Mouse (Mus musculus): ENCODE measurements around the gene Pex14. TPM values are rescaled to one million over a fixed set of nuclear protein-coding genes. Genes with fewer than 3 reads are reported as not detected.
A peak's percentile ranks its signal among the peaks of the same experiment; 100 is the strongest.

The Pex14 gene
- polyA plus RNA-seq, 1 experiment: 12.4 TPM

DNA sequence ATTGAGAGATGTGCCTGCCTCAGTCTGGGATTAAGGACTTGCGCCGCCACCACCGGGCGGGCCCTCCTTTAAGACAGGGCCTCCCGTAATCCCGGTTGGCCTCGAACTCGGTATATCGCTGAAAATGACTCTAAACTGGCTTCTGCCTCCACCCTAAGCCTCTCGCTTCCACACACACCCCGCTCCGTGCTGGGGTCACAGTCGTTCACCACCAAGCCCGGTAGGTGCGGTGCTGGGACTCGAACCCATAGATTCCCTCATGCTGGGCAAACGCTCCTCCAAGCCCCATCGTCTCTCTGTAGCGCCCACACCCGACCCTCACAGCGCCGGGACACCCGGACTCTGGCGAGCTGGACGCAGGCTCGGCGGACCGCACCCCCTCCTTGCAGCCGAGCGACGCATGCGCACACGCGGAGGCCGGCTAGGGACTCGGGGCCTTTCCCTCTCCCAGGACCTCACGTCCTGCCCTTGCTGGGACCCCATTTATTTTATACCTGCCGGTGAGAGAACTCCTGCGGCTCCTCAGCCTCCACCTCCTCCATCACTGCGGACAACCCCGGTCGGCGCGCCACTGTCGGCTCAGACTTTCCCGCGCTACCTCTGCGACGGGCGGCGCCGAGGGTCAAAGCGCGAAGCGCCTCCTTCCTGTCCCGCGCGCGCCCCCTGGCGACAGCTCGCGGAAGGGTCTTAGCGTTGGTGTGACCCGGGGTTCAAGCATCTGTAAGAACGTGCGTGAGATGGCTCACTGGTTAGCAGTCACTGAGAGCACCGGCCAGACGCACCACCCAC, 37.5 kb upstream of the Pex14 start, which contains the start of gene Cenps:
Gene Cenps, minus strand, starts transcription at position 648 of the 789 bp plus-strand sequence.
- Histone ChIP-seq H3K4me1 (ENCODE audit: control insufficient read depth, insufficient read depth, low read length) (peaks cover 5% of the 10 kb centered on the region; the same call in 1 of the 2 replicates), H3K4me3 (replicated peaks; ENCODE audit: control insufficient read depth, low read depth, low read length) (peak within 1 kb of the TSS; percentile 85), H3K27ac (ENCODE audit: control insufficient read depth, insufficient read depth, low read depth, low read length, poor library complexity) (peak within 1 kb of the TSS; percentile 20)
- under 1% methylated on average over 68 of the region's 68 CpGs for WGBS
- TF ChIP-seq POLR2A (IDR thresholded peaks at IDR 0.05; ENCODE audit: borderline replicate concordance, control insufficient read depth, low read depth, low read length) (peak; percentile 22; the same call in 1 of the 2 replicates), CTCF (IDR thresholded peaks at IDR 0.05; ENCODE audit: control insufficient read depth, insufficient read depth, low read length) (peak; percentile 83)

DNA sequence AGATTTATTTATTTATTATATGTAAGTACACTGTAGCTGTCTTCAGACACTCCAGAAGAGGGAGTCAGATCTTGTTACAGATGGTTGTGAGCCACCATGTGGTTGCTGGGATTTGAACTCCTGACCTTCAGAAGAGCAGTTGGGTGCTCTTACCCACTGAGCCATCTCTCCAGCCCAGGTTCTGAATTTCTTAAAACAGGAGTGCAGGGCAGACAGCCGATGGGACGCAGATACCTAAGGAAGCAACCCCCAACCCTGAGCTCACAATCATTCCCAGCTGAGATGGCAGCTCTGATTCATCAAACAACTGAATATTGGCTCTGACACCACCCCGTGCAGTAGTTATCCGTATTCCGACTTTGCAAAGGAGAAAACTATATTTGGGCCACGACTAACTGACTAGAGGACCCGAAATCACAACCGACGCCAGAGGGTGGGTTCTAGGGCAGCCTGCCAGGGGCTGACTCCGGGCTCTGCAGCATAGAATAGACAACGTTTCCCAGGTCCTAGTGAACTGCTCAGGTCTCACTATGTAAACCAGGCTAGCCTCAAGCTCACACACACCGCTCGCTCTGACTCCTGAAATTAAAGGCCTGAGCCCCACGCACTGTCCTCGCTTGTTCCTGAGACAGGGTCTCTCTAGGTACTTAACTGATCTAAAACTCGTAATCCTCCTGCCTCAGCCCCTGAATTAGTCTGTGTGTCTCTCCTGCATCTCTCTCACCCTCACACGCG, 36.6 kb upstream of the Pex14 start:
- WGBS: 72% methylated on average over 18 of the region's 18 CpGs
- no peak overlapping the region for H3K27ac ChIP-seq (ENCODE audit: control insufficient read depth, insufficient read depth, low read depth, low read length, poor library complexity)
- TF ChIP-seq POLR2A (IDR thresholded peaks at IDR 0.05; ENCODE audit: borderline replicate concordance, control insufficient read depth, low read depth, low read length): no peak
- no peak for TF ChIP-seq CTCF (IDR thresholded peaks at IDR 0.05; ENCODE audit: control insufficient read depth, insufficient read depth, low read length)
- H3K4me3 ChIP-seq (replicated peaks; ENCODE audit: control insufficient read depth, low read depth, low read length): peak overlapping the region; percentile 85
- H3K4me1 ChIP-seq (ENCODE audit: control insufficient read depth, insufficient read depth, low read length): peaks cover 5% of the 10 kb centered on the region; the same call in 1 of the 2 replicates

DNA sequence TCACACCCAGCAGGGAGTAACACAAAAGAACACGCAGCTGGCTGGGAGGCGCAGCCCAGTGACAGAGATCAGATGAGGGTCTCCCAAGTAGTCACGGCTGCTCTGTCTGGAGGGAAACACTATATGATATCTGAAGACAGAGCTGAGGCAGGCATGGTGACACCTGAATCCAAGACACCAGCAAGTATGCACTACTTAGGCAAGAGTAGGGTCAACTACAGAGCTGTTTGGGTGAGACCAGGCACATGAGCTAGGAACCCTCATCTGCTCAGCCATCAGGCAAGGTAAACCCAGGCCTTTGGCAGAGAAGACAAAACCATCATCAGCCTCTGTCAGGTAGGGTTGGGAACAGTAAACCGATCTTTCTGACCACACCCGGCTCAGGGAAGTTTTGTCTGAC, 33.7 kb upstream of the Pex14 start:
- H3K4me3 ChIP-seq (replicated peaks; ENCODE audit: control insufficient read depth, low read depth, low read length): no peak overlapping the region
- peaks cover 5% of the 10 kb centered on the region; the same call in 1 of the 2 replicates for H3K4me1 ChIP-seq (ENCODE audit: control insufficient read depth, insufficient read depth, low read length)
- peak overlapping the region; percentile 36; the same call in 1 of the 2 replicates for H3K27ac ChIP-seq (ENCODE audit: control insufficient read depth, insufficient read depth, low read depth, low read length, poor library complexity)
- 80% methylated on average over 5 of the region's 5 CpGs for WGBS
- TF ChIP-seq POLR2A (IDR thresholded peaks at IDR 0.05; ENCODE audit: borderline replicate concordance, control insufficient read depth, low read depth, low read length) (no peak), CTCF (IDR thresholded peaks at IDR 0.05; ENCODE audit: control insufficient read depth, insufficient read depth, low read length) (no peak)

DNA sequence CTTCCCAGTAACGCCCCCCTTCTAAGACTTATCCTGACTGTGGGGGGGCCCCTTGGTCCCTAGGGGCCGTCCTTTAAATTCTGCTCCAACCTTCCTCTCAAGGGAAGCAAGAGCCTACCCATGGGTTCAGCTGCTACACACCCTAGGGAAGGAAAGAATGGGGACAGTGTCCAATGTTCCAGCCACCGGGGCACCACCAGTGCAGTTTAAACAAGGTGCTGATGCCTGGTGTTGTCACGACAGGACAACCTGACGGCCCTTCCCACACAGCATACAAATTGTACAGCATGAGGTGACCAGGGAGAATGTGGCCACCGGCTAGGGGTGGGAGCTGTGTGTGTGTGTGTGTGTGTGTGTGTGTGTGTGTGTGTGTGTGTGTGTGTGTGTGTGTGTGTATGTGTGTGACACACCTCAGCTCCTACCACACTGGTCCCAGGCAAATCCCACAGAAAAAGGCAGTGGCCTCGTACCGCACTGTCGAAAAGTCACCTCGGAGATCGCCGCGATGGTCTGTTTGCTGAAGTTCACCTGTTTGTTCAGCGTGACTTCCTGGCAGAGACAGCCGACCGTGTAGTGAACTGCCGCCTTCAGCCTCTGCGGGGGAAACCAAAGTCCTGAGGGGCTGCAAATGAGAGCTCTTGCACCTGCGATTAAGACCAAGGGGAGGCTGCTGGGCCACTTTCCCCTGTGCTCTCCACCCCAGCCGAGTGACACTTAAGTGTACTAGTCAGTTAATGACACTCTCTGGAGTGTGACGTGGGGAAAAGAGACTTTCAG, 32.3 kb upstream of the Pex14 start:
- Histone ChIP-seq H3K27ac (ENCODE audit: control insufficient read depth, insufficient read depth, low read depth, low read length, poor library complexity) (peak overlapping the region; percentile 80), H3K4me1 (ENCODE audit: control insufficient read depth, insufficient read depth, low read length) (peaks cover 3% of the 10 kb centered on the region; the same call in 1 of the 2 replicates), H3K4me3 (replicated peaks; ENCODE audit: control insufficient read depth, low read depth, low read length) (no peak overlapping the region)
- TF ChIP-seq POLR2A (IDR thresholded peaks at IDR 0.05; ENCODE audit: borderline replicate concordance, control insufficient read depth, low read depth, low read length) (no peak), CTCF (IDR thresholded peaks at IDR 0.05; ENCODE audit: control insufficient read depth, insufficient read depth, low read length) (no peak)
- WGBS: 78% methylated on average over 21 of the region's 21 CpGs

DNA sequence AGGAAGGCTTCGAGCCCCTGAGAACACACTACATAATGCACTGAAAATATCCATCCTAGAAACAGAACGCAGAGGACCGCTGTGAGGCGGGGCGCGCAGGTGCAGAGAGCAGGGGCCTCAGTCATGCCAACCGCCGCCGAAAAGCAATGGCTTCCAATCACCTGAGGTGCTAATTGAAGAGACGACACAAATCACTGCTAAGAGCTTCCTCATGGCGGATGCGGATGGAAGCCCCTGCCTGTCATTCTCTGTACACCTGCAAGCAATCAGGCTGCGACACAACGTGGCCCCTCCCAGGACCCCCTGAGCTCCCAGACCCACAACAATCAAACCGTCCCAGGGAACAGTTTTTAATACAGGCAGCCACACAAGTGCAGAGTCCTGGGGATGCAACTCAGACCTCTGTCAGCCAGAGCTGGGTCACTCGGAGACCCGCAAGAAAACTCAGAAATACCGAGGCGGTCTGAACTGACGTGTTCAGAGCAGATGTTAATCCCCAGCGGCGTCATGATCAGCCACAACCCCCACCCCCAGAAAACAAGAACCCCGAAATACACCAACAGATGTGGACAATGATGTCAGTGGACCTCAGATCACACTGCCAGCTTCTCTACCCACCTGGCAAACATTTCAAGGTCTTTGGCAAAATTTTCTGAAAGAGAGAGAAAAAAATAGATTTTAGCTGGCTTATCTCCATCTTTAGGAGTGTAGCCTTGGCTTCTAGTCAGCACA, 31.5 kb upstream of the Pex14 start:
- H3K4me1 ChIP-seq (ENCODE audit: control insufficient read depth, insufficient read depth, low read length): peaks cover 3% of the 10 kb centered on the region; the same call in 1 of the 2 replicates
- no peak overlapping the region for H3K4me3 ChIP-seq (replicated peaks; ENCODE audit: control insufficient read depth, low read depth, low read length)
- H3K27ac ChIP-seq (ENCODE audit: control insufficient read depth, insufficient read depth, low read depth, low read length, poor library complexity): no peak overlapping the region
- no peak for TF ChIP-seq CTCF (IDR thresholded peaks at IDR 0.05; ENCODE audit: control insufficient read depth, insufficient read depth, low read length)
- no peak for TF ChIP-seq POLR2A (IDR thresholded peaks at IDR 0.05; ENCODE audit: borderline replicate concordance, control insufficient read depth, low read depth, low read length)
- WGBS: 88% methylated on average over 23 of the region's 23 CpGs

DNA sequence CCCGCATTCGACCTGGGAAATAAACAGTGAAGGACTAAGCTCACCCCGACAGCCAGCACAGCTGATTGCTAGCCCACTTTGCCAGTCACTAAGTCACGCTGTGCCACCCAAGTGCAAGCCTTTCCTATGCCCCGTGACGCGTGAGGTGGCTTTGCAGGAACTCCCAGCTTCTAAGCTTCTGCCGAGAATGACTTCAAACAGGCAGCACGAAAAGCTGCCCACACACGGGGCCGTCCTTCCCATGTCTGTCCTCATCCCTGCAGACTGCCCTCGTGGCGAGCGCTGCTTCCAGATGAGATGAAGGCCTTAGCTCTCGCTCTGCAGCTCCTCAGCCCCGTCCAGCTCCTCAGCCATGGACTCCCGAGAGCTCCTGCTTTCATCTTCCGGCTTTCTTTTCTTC, 28.8 kb upstream of the Pex14 start:
- no peak overlapping the region for H3K27ac ChIP-seq (ENCODE audit: control insufficient read depth, insufficient read depth, low read depth, low read length, poor library complexity)
- H3K4me1 ChIP-seq (ENCODE audit: control insufficient read depth, insufficient read depth, low read length): peaks cover 3% of the 10 kb centered on the region; the same call in 1 of the 2 replicates
- H3K4me3 ChIP-seq (replicated peaks; ENCODE audit: control insufficient read depth, low read depth, low read length): no peak overlapping the region
- 91% methylated on average over 18 of the region's 18 CpGs for WGBS
- no peak for TF ChIP-seq CTCF (IDR thresholded peaks at IDR 0.05; ENCODE audit: control insufficient read depth, insufficient read depth, low read length)
- TF ChIP-seq POLR2A (IDR thresholded peaks at IDR 0.05; ENCODE audit: borderline replicate concordance, control insufficient read depth, low read depth, low read length): no peak

DNA sequence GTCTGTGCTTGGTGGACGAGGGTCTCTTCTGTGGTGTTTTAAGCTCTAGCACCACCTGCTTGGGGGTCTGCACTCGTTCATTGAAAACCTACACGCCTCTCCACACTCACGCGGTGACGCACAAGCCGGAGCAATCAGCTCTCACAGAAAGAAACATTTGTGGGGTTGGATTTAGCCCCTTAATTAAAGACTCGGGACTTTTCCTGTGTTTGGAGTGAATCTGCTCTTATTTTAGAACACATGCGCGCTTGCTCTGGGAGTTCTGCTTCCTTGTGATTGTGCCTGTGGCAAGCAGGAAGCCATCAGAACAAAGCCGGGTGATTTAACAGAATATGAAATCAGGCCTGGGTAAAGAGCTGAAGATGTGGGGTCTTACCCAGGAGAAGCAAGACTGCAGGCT, 27.0 kb upstream of the Pex14 start, which contains the start of gene Cort:
Gene Cort, minus strand, starts transcription at position 101 of the 400 bp plus-strand sequence.
- TF ChIP-seq POLR2A (IDR thresholded peaks at IDR 0.05; ENCODE audit: borderline replicate concordance, control insufficient read depth, low read depth, low read length) (no peak), CTCF (IDR thresholded peaks at IDR 0.05; ENCODE audit: control insufficient read depth, insufficient read depth, low read length) (no peak)
- Histone ChIP-seq H3K4me3 (replicated peaks; ENCODE audit: control insufficient read depth, low read depth, low read length) (no peak within 1 kb of the TSS), H3K4me1 (ENCODE audit: control insufficient read depth, insufficient read depth, low read length) (no peaks in the 10 kb centered on the region), H3K27ac (ENCODE audit: control insufficient read depth, insufficient read depth, low read depth, low read length, poor library complexity) (no peak within 1 kb of the TSS)
- 80% methylated on average over 11 of the region's 11 CpGs for WGBS

Data from bone marrow, adult 2 months (tissue).